Mouse (Mus musculus) T-cell, adult 66 days (primary cell): ENCODE measurements around the gene Papolg. TPM values are rescaled to one million over a fixed set of nuclear protein-coding genes. Genes with fewer than 3 reads are reported as not detected.

ENCODE experiments used
- total RNA-seq, 2 experiments: library from RNA; stranded (reverse); gene quantifications; 3 replicates in 1 of 2; 4 replicates in 1 of 2; pipeline ENCODE4 v1.2.4; 2023

Gene Papolg
- total RNA-seq: 10 to 100 TPM; 38.6 to 43.5 TPM

GRCm38 (mm10) chr11:23895060-23895426, at the start of gene Papolg:
Gene Papolg, minus strand, starts transcription at chr11:23895253.

Other genes starting within 250 kb of the Papolg start
- gene Pus10, start 229.6 kb downstream of the Papolg start, total RNA-seq: 10 to 100 TPM; 21.0 to 24.9 TPM
- 10 to 100 TPM; 20.8 to 21.6 TPM for gene Pex13, start 229.3 kb downstream of the Papolg start, total RNA-seq
- 10 to 100 TPM; 39.3 to 42.4 TPM for gene Rel, start 124.3 kb downstream of the Papolg start, total RNA-seq
- not detected for gene A830031A19Rik, start 179.8 kb upstream of the Papolg start, total RNA-seq
- gene Bcl11a, start 182.8 kb upstream of the Papolg start, total RNA-seq: 1 to 10 TPM; 2.5 to 6.9 TPM